Mouse (Mus musculus) liver, embryonic 14.5 days (tissue): ENCODE results near the gene Kank1. TPM values are rescaled to one million over a fixed set of nuclear protein-coding genes. Genes with fewer than 3 reads are reported as not detected.

Source experiments
- ATAC-seq: fragments of 200-750 bp; cut with Nextera tagmentation; 2 replicates; pipeline ENCODE4 v1.8.0; 2017; ENCODE audit warnings: moderate number of reproducible peaks, mild to moderate bottlenecking, moderate library complexity; ENCODE audit not compliant: insufficient read depth
- DNase-seq, 3 experiments: peaks; one replicate each; pipeline ENCODE4 v3.0.0-alpha.2; 2012 to 2013; ENCODE audit warnings: low read depth in 3 of 3, low spot score in 3 of 3
- H3K27ac ChIP-seq: fragments of 300-500 bp; sonication (generic); 2 replicates; pipeline ENCODE4 v1.5.1; 2014; ENCODE audit warnings: moderate library complexity, mild to moderate bottlenecking, control low read depth, inconsistent platforms
- H3K27me3 ChIP-seq: fragments of 300-500 bp; sonication (generic); 2 replicates; pipeline ENCODE4 v1.6.1; 2014; ENCODE audit warnings: mild to moderate bottlenecking, low read length, moderate library complexity; ENCODE audit not compliant: control insufficient read depth, insufficient read depth
- H3K36me3 ChIP-seq: fragments of 300-500 bp; sonication (generic); replicated peaks from 2 replicates; pipeline ENCODE4 v1.6.1; 2014; ENCODE audit warnings: low read depth; ENCODE audit not compliant: control insufficient read depth, insufficient read depth
- H3K4me1 ChIP-seq, 2 experiments: fragments of 200-500 bp in 1 of 2; fragments of 300-500 bp in 1 of 2; sonication (generic) in 1 of 2; replicated peaks; 2 replicates each; pipeline ENCODE4 v1.6.1; 2012 to 2014; ENCODE audit warnings: antibody characterized with exemption in 1 of 2, inconsistent platforms in 1 of 2, low read length in 1 of 2; ENCODE audit not compliant: control insufficient read depth in 2 of 2, insufficient read depth in 2 of 2
- H3K4me2 ChIP-seq: fragments of 300-500 bp; sonication (generic); 2 replicates; pipeline ENCODE4 v1.6.1; 2014; ENCODE audit warnings: low read depth, mild to moderate bottlenecking, control low read depth, moderate library complexity
- H3K4me3 ChIP-seq, 2 experiments: fragments of 200-500 bp in 1 of 2; fragments of 300-500 bp in 1 of 2; sonication (generic) in 1 of 2; 2 replicates each; pipeline ENCODE4 v1.5.1; 2012 to 2014; ENCODE audit warnings: low read depth in 2 of 2, low read length in 2 of 2, mild to moderate bottlenecking in 2 of 2, control low read depth in 1 of 2, inconsistent platforms in 1 of 2, moderate library complexity in 1 of 2; ENCODE audit not compliant: insufficient read depth in 1 of 2
- H3K9ac ChIP-seq: fragments of 300-500 bp; sonication (generic); replicated peaks from 2 replicates; pipeline ENCODE4 v1.6.1; 2014; ENCODE audit warnings: mild to moderate bottlenecking, control low read depth, moderate library complexity
- H3K9me3 ChIP-seq: fragments of 300-500 bp; sonication (generic); 2 replicates; pipeline ENCODE4 v1.6.1; 2016; ENCODE audit warnings: low read length, mixed read lengths; ENCODE audit not compliant: control insufficient read depth
- CTCF ChIP-seq: IDR thresholded peaks from 2 replicates; pipeline ENCODE4 v1.5.1; 2016; ENCODE audit warnings: antibody characterized with exemption, low read depth, control low read depth
- EP300 ChIP-seq: IDR thresholded peaks from 2 replicates; pipeline ENCODE4 v1.6.1; 2016; ENCODE audit warnings: antibody characterized with exemption, low read depth
- WGBS: fragments of 180-500 bp; shearing (Covaris S2); extraction: QIAGEN DNeasy Blood & Tissue Kit; methylation state at CpG from one replicate; pipeline ENCODE4 v1.1.7; 2014; ENCODE audit not compliant: insufficient replicate concordance; 5-methylcytosine and 5-hydroxymethylcytosine counted together
- polyA plus RNA-seq, 2 experiments: library from polyadenylated mRNA; depleted of rRNA in 1 of 2; stranded (reverse) in 1 of 2; unstranded in 1 of 2; fragments of >200 nt; fragmentation: Nextera tagmentation in 1 of 2; extraction: Ambion mirVana in 1 of 2; gene quantifications; 2 replicates each; pipeline versions ENCODE4 v1.2.1 to v1.2.3; 2012 to 2014

Gene Kank1
- polyA plus RNA-seq, 2 experiments = 3.2 to 3.5 TPM

DNA sequence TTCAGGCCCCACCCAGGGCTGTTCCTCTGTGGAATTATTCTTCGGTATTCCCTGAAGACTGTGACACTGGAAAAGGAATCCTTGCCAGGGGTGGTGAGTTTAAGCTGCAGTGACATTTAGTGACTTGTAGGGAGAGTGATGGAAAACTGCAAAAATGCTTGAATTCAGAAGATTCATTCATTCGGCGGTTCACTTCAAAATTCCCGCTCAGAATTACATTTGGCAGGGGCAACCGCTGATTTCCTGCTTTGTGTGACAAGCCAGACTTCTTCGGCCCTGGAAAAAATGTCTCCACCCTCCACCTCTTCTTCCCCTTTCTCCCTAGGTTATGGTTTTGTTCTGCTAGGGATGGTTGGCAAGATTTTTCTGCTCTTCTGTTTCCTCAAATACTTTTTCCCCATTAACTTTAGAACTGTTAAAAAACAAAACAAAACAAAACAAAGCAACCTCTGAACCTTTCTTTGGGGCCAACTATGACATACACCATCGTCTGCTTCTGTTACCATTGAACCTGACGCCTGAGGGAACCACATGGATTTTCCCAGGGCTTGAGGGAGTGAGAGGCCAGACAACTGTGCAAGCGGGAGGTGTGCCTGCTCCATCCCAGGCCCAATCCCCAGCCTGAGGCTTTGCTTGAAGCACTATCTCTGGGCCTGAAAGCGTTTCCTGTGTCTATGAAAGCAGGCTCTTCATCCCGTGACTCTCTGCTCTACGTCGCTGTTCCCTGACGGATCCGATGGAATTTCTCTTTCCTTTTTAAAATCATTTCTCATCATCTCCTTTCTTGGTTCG lies 150.1 kb downstream of the Kank1 start:
- Histone ChIP-seq H3K27ac (no peak overlapping the region), H3K9ac (no peak overlapping the region), H3K9me3 (no peaks in the 10 kb centered on the region), H3K4me2 (no peak overlapping the region), H3K4me3 (no peak overlapping the region), H3K36me3 (no peaks in the 10 kb centered on the region), H3K4me1 (peaks cover 0 to 2% of the 10 kb centered on the region in 2 experiments; a peak in 2 of 4 replicates), H3K27me3 (no peaks in the 10 kb centered on the region)
- no peak for DNase-seq
- TF ChIP-seq CTCF = no peak
- TF ChIP-seq EP300 = no peak
- 55% methylated on average over 16 of the region's 16 CpGs for WGBS
- ATAC-seq = no peak

DNA sequence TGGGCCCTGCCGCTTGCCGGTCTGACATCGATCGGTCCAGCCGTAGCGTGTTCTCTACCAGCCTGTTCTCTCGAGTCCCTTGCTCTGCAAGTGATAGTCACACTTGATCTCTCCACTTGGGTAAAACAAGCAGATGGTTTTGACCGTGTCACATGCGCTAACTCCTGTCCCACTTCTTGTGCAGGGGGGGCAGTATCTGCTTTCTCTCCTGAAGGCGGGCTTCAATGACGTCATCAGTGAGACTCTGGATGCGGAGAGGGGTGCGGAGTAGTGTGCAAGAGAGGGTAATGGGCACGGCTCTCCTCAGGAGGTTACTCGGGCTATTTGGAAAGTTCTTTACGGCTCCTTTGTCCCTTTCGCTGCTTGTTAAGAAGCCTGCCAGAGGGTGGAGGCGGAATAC lies 151.1 kb downstream of the Kank1 start:
- ATAC-seq (no peak), DNase-seq (no peak)
- H3K4me3 ChIP-seq = no peak overlapping the region
- TF ChIP-seq CTCF (no peak), EP300 (no peak)
- no peak overlapping the region for H3K27ac ChIP-seq
- no peaks in the 10 kb centered on the region for H3K36me3 ChIP-seq
- H3K4me1 ChIP-seq = peaks cover 0 to 2% of the 10 kb centered on the region in 2 experiments; a peak in 2 of 4 replicates
- no peak overlapping the region for H3K4me2 ChIP-seq
- no peaks in the 10 kb centered on the region for H3K9me3 ChIP-seq
- no peak overlapping the region for H3K9ac ChIP-seq
- no peaks in the 10 kb centered on the region for H3K27me3 ChIP-seq
- WGBS = 77% methylated on average over 18 of the region's 18 CpGs

DNA sequence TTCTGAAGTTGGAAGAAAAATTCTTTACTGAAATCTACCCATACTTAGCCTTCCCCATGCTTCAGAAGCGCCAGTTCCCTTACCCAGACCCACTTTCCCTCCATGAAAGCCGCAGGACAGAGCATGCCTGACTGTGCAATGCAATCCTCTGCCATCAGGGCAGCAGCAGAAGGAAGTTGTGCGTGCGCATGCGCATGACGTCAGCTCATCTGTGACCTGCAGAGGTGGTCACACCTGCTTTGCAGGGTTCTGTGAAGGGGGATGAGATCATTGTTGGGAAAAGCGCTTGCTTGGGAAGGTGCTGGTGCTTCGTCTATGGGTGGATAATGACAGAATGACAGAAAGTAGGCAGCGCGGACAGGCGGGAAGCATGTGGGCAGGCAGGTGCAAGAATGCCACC lies 155.4 kb downstream of the Kank1 start:
- no peak for ATAC-seq

DNA sequence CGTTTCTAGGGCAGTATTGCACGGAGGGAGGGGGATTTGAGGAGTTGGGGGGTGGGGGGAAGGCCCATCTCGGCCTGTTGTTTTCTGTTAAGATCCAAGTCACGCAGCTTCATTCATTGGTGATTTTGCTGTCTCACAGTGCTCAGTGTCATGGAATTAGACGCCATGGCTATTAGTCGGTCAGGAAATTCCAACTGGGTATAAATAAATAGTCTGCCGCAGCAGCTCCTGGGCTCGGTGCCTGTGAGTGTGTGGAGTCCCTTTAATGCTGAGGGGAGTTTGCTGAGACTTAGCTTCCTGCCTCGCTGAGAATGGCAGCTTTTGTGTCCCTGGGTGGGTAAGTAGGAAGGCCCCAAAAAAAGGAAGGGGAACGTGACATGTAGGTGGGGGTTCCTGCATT lies 158.3 kb downstream of the Kank1 start:
- ATAC-seq (no peak), DNase-seq (no peak)
- Histone ChIP-seq H3K4me1 (peaks cover 0 to 12% of the 10 kb centered on the region in 2 experiments; a peak in 2 of 4 replicates), H3K4me2 (no peak overlapping the region), H3K27me3 (no peaks in the 10 kb centered on the region), H3K36me3 (no peaks in the 10 kb centered on the region), H3K4me3 (no peak overlapping the region), H3K27ac (no peak overlapping the region), H3K9ac (no peak overlapping the region), H3K9me3 (no peaks in the 10 kb centered on the region)
- TF ChIP-seq EP300 (no peak), CTCF (no peak)
- 14% methylated on average over 10 of the region's 10 CpGs for WGBS

More for the DNA sequence above, 155.4 kb downstream of the Kank1 start:
- Histone ChIP-seq H3K4me1 (peaks cover 0 to 5% of the 10 kb centered on the region in 2 experiments; a peak in 1 of 4 replicates), H3K36me3 (no peaks in the 10 kb centered on the region), H3K4me3 (no peak overlapping the region), H3K4me2 (no peak overlapping the region), H3K27ac (no peak overlapping the region), H3K9me3 (no peaks in the 10 kb centered on the region), H3K27me3 (no peaks in the 10 kb centered on the region), H3K9ac (no peak overlapping the region)
- TF ChIP-seq EP300 = no peak
- no peak for TF ChIP-seq CTCF
- WGBS = 72% methylated on average over 11 of the region's 11 CpGs
- no peak for DNase-seq

DNA sequence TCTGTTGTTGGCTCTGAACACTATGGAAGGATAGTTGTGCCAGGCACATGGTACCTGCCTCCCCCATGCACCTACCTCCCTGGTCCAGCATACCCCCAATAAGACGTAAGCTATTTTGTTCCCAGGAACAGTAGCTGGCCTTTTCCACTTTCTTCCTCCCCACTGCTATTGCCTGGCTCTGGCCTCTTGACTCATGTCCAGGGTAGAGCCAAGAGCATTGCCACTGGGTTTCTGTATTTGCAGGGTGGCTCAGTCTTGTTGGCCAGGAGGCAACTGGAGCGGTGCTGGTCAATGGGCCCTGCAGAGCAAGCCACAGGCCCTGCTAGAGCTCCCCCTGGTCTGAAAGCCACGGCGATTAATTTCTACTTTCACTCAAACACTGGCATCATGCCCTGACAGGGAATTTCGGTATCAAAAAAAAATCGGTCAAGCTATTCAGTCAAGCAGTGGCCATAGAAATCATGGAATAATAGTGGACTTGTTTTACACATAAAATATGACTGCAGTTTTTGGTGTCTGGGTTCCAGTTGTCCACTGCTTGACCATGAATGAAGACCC lies 160.0 kb downstream of the Kank1 start:
- H3K27ac ChIP-seq = no peak overlapping the region
- no peak overlapping the region for H3K9ac ChIP-seq
- ATAC-seq (no peak), DNase-seq (no peak)
- no peaks in the 10 kb centered on the region for H3K9me3 ChIP-seq
- H3K36me3 ChIP-seq = no peaks in the 10 kb centered on the region
- peaks cover 0 to 20% of the 10 kb centered on the region in 2 experiments; a peak in 2 of 4 replicates for H3K4me1 ChIP-seq
- H3K4me3 ChIP-seq = no peak overlapping the region
- no peaks in the 10 kb centered on the region for H3K27me3 ChIP-seq
- no peak for TF ChIP-seq CTCF
- no peak for TF ChIP-seq EP300
- WGBS = 70% methylated on average over 6 of the region's 6 CpGs
- no peak overlapping the region for H3K4me2 ChIP-seq
